Mouse (Mus musculus): ENCODE measurements at regions not wholly inside any gene's neighbourhood (a gene's known extent, or its start where the extent isn't known, plus 50 kb on each side); places are given as distances from the start of the nearest gene placed in this dataset.

GRCm38 (mm10) chr9:87961796-87962195, 230.7 kb upstream of the Tbx18 start:
- Histone ChIP-seq H3K27ac (ENCODE audit: poor library complexity, severe bottlenecking) (no peak overlapping the region), H3K36me3 (no peaks in the 10 kb centered on the region), H3K4me2 (no peak overlapping the region), H3K27me3 (replicated peaks) (no peaks in the 10 kb centered on the region), H3K4me1 (replicated peaks) (no peaks in the 10 kb centered on the region), H3K9ac (no peak overlapping the region), H3K4me3 (no peak overlapping the region), H3K9me3 (replicated peaks) (no peaks in the 10 kb centered on the region)
- ATAC-seq (ENCODE audit: insufficient number of reproducible peaks, low FRiP score), result no peak
- 78% methylated on average over 4 of the region's 4 CpGs for WGBS

DNA sequence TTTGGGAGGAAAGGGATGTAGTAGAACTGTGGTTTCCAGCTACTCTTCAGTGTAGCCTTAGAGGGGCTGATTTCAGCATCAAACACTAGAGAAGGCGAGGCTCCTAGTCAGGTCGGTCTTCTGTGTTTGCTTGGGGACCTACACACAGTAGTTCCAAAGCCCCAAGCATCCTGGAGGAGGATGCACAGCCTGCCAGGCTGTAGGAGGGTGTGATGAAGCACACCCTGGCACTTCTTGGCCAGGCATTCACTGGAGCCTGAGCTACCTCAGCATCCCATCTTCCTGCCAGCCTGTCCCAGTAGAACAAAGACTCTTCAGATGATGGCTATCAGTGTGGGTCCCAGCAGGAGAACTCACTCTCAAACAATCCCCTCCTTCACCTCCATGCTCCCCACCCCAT, 233.4 kb upstream of the Tbx18 start:
- Histone ChIP-seq H3K27ac (ENCODE audit: poor library complexity, severe bottlenecking) (no peak overlapping the region), H3K4me2 (no peak overlapping the region), H3K27me3 (replicated peaks) (no peaks in the 10 kb centered on the region), H3K9me3 (replicated peaks) (no peaks in the 10 kb centered on the region), H3K4me1 (replicated peaks) (no peaks in the 10 kb centered on the region), H3K9ac (no peak overlapping the region), H3K36me3 (no peaks in the 10 kb centered on the region), H3K4me3 (no peak overlapping the region)
- no peak for ATAC-seq (ENCODE audit: insufficient number of reproducible peaks, low FRiP score)
- 54% methylated on average over 2 of the region's 2 CpGs for WGBS

DNA sequence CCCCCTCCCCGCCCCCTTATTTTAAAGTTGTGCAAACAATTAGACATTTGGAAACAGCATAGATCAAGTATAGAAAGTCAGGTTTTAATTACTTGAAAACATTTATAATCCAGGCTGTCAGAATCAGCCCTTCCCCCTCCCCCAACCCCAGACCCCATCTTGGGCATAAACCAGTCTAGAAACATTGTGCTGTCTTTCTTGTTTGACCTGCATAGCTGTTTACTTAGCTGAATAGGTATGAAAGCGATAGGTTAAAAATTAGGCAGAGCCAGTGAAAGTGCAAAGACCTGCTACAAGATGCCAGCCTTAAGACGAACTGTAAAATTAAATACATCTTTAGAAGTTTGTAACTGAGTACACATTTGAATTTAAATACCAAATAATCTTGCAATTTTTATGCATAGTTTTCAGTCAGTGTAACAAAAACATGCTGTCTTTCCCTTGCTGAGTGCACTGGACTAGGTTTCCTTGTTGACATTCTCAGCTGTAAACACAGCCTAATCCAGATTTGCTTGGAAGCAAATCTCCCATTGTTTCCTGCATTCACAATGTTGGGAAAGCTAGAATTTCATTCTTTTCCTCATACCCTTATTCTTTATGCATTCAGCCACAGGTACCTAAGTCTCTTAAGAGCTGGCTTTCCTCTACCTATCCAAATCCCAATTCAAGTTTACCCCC, 234.2 kb upstream of the Tbx18 start:
- 77% methylated on average over 3 of the region's 3 CpGs for WGBS
- Histone ChIP-seq H3K36me3 (no peaks in the 10 kb centered on the region), H3K27ac (ENCODE audit: poor library complexity, severe bottlenecking) (no peak overlapping the region), H3K9ac (no peak overlapping the region), H3K9me3 (replicated peaks) (no peaks in the 10 kb centered on the region), H3K4me3 (no peak overlapping the region), H3K4me2 (no peak overlapping the region), H3K4me1 (replicated peaks) (no peaks in the 10 kb centered on the region), H3K27me3 (replicated peaks) (no peaks in the 10 kb centered on the region)
- ATAC-seq (ENCODE audit: insufficient number of reproducible peaks, low FRiP score), result no peak

- no peaks in the 10 kb centered on the region for H3K4me1 ChIP-seq (replicated peaks)
- H3K27ac ChIP-seq (ENCODE audit: poor library complexity, severe bottlenecking), result no peak overlapping the region
- H3K4me2 ChIP-seq, result no peak overlapping the region
- H3K36me3 ChIP-seq, result no peaks in the 10 kb centered on the region
- no peaks in the 10 kb centered on the region for H3K27me3 ChIP-seq (replicated peaks)
- WGBS, result 56% methylated on average over 5 of the region's 5 CpGs
- ATAC-seq (ENCODE audit: insufficient number of reproducible peaks, low FRiP score), result no peak
- H3K9ac ChIP-seq, result no peak overlapping the region
- no peak overlapping the region for H3K4me3 ChIP-seq
- no peaks in the 10 kb centered on the region for H3K9me3 ChIP-seq (replicated peaks)
These were observed 237.4 kb upstream of the Tbx18 start for GRCm38 (mm10) chr9:87968190-87969082.

GRCm38 (mm10) chr9:87970586-87970985, 239.5 kb upstream of the Tbx18 start:
- Histone ChIP-seq H3K4me3 (no peak overlapping the region), H3K9ac (no peak overlapping the region), H3K27me3 (replicated peaks) (no peaks in the 10 kb centered on the region), H3K27ac (ENCODE audit: poor library complexity, severe bottlenecking) (no peak overlapping the region), H3K9me3 (replicated peaks) (no peaks in the 10 kb centered on the region), H3K36me3 (no peaks in the 10 kb centered on the region), H3K4me2 (no peak overlapping the region), H3K4me1 (replicated peaks) (no peaks in the 10 kb centered on the region)
- no peak for ATAC-seq (ENCODE audit: insufficient number of reproducible peaks, low FRiP score)

- no peaks in the 10 kb centered on the region for H3K27me3 ChIP-seq (replicated peaks)
- H3K36me3 ChIP-seq, result no peaks in the 10 kb centered on the region
- no peak overlapping the region for H3K27ac ChIP-seq (ENCODE audit: poor library complexity, severe bottlenecking)
- H3K4me1 ChIP-seq (replicated peaks), result no peaks in the 10 kb centered on the region
- no peaks in the 10 kb centered on the region for H3K9me3 ChIP-seq (replicated peaks)
- no peak overlapping the region for H3K9ac ChIP-seq
- H3K4me2 ChIP-seq, result no peak overlapping the region
- 72% methylated on average over 3 of the region's 3 CpGs for WGBS
- no peak for ATAC-seq (ENCODE audit: insufficient number of reproducible peaks, low FRiP score)
- H3K4me3 ChIP-seq, result no peak overlapping the region
These were observed 240.7 kb upstream of the Tbx18 start for GRCm38 (mm10) chr9:87971791-87972190.

GRCm38 (mm10) chr9:87973531-87973930, 242.5 kb upstream of the Tbx18 start:
- H3K4me2 ChIP-seq, result no peak overlapping the region
- H3K27ac ChIP-seq (ENCODE audit: poor library complexity, severe bottlenecking), result no peak overlapping the region
- H3K36me3 ChIP-seq, result no peaks in the 10 kb centered on the region
- no peaks in the 10 kb centered on the region for H3K4me1 ChIP-seq (replicated peaks)
- no peak overlapping the region for H3K9ac ChIP-seq
- H3K9me3 ChIP-seq (replicated peaks), result no peaks in the 10 kb centered on the region
- ATAC-seq (ENCODE audit: insufficient number of reproducible peaks, low FRiP score), result no peak
- no peaks in the 10 kb centered on the region for H3K27me3 ChIP-seq (replicated peaks)
- H3K4me3 ChIP-seq, result no peak overlapping the region
- 33% methylated on average over 6 of the region's 6 CpGs for WGBS

DNA sequence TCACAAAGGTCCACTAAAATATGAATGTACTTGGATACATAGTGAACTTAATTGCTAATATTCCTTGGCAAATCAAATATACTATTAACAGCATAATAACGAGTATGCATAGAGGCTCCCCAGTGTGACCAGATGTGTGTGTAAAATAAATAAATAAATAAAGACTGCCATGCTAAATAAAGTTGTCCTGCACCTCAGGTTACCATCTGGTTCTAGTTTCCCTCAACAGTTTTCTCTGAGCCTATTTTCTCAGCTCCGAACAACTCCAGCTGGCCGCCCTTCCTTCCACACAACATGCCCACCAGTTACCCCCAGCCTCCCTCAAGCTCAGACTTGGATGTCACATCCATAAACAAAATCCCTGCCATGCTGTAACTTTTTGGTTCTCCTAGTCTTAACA, 253.8 kb upstream of the Tbx18 start:
- ATAC-seq (ENCODE audit: insufficient number of reproducible peaks, low FRiP score), result no peak
- H3K9ac ChIP-seq, result no peak overlapping the region
- H3K27me3 ChIP-seq (replicated peaks), result no peaks in the 10 kb centered on the region
- no peaks in the 10 kb centered on the region for H3K4me1 ChIP-seq (replicated peaks)
- no peak overlapping the region for H3K4me3 ChIP-seq
- H3K9me3 ChIP-seq (replicated peaks), result peaks cover 3% of the 10 kb centered on the region; the same call in 1 of the 2 replicates
- no peaks in the 10 kb centered on the region for H3K36me3 ChIP-seq
- no peak overlapping the region for H3K4me2 ChIP-seq
- H3K27ac ChIP-seq (ENCODE audit: poor library complexity, severe bottlenecking), result no peak overlapping the region
- 85% methylated on average over 3 of the region's 3 CpGs for WGBS

- no peak overlapping the region for H3K4me2 ChIP-seq
- H3K27ac ChIP-seq (ENCODE audit: poor library complexity, severe bottlenecking), result no peak overlapping the region
- no peaks in the 10 kb centered on the region for H3K27me3 ChIP-seq (replicated peaks)
- H3K4me1 ChIP-seq (replicated peaks), result no peaks in the 10 kb centered on the region
- no peak overlapping the region for H3K4me3 ChIP-seq
- H3K9ac ChIP-seq, result no peak overlapping the region
- no peaks in the 10 kb centered on the region for H3K36me3 ChIP-seq
- ATAC-seq (ENCODE audit: insufficient number of reproducible peaks, low FRiP score), result no peak
- peaks cover 3% of the 10 kb centered on the region; the same call in 1 of the 2 replicates for H3K9me3 ChIP-seq (replicated peaks)
- 74% methylated on average over 4 of the region's 4 CpGs for WGBS
These were observed 254.4 kb upstream of the Tbx18 start for GRCm38 (mm10) chr9:87985439-87985838.

DNA sequence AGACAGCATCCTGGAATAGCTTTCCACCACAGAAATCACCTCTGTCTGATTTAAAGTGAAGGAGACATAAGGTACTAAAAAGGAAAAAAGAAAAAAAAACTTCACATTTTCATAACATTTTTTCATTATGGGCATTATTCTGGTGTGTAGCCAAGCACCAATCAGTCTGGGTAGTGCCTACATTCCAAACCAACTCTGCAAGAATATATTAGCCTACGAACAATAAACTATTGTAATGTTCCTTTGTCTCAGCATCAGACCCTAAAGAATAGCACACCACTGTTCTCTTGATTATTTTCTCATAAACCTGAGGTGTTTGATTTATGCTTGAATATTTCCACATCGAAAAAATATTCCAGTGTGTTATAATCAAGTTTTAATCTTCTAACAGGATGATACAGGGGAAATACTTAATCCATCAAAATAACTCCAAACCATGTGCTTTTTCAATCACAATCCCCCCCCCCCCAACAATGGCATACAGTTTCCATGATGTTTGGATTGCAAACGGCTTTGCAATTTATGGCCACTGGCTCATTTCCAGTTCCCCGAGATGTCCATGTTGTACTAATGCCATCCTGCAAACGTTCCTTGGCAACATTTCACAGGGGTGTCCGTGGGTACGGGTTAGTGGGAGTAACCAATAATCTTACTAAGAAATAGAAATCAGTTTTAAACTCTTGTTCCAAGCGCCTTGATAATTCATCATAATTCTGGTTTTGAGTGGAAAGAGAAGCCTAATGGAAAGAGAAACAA, 275.1 kb upstream of the Tbx18 start:
- WGBS, result 77% methylated on average over 8 of the region's 8 CpGs
- Histone ChIP-seq H3K27ac (ENCODE audit: poor library complexity, severe bottlenecking) (no peak overlapping the region), H3K36me3 (no peaks in the 10 kb centered on the region), H3K4me2 (no peak overlapping the region), H3K9me3 (replicated peaks) (no peaks in the 10 kb centered on the region), H3K9ac (no peak overlapping the region), H3K4me1 (replicated peaks) (no peaks in the 10 kb centered on the region), H3K27me3 (replicated peaks) (no peaks in the 10 kb centered on the region), H3K4me3 (no peak overlapping the region)
- ATAC-seq (ENCODE audit: insufficient number of reproducible peaks, low FRiP score), result no peak

GRCm38 (mm10) chr9:88023752-88024151, 292.7 kb upstream of the Tbx18 start:
- H3K36me3 ChIP-seq, result no peaks in the 10 kb centered on the region
- no peak overlapping the region for H3K4me2 ChIP-seq
- H3K9me3 ChIP-seq (replicated peaks), result no peaks in the 10 kb centered on the region; the same call in 1 of the 2 replicates
- H3K4me1 ChIP-seq (replicated peaks), result no peaks in the 10 kb centered on the region
- no peak overlapping the region for H3K9ac ChIP-seq
- H3K27ac ChIP-seq (ENCODE audit: poor library complexity, severe bottlenecking), result no peak overlapping the region
- no peak overlapping the region for H3K4me3 ChIP-seq
- 67% methylated on average over 3 of the region's 3 CpGs for WGBS
- H3K27me3 ChIP-seq (replicated peaks), result no peaks in the 10 kb centered on the region
- ATAC-seq (ENCODE audit: insufficient number of reproducible peaks, low FRiP score), result no peak
